Mouse (Mus musculus) cerebellum, adult 11 months (tissue): ENCODE measurements at regions not wholly inside any gene's neighbourhood (a gene's known extent, or its start where the extent isn't known, plus 50 kb on each side); places are given as distances from the start of the nearest gene placed in this dataset.

ENCODE experiments used
- DNase-seq: peaks from one replicate; pipeline ENCODE4 v3.0.0; 2022

DNA sequence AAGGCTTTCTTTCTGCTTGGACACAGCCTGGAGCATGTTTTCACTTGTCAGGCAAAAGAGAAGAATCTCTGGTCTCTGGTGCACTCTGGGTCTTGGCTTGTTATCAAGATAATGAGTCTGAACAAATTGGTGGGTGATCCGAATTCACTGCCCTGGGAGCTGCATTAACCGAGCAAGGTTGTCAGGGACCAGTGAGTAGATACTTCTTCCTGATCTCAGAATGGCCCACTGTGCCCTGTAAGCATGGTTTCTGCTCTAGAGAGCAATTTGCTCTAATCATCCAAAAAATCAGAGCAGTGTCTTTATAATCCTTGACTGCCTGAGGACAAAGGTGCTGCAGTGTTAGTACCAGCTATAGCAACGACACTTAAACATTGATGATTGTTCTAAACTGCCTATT is 97.2 kb upstream of the 1500015O10Rik start:
- no peak for DNase-seq

DNA sequence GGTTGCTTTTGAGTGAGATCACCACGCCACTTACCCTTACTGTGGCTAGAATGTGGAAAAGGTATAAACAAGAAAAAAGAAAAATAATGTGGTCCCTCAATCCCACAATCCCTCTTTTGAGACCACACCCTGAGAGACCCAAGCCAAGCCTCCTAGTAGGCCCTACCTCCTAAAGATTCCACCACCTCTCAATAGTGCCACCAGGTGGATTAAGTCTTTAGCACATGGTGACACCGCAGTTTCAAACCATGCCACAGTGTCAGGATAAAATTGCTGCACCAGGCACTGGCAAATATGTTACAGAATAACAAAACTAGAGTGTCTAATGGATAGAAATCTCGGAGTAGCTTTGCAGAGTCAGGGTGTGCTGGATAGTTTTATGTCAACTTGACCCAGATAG is 94.7 kb upstream of the 1500015O10Rik start:
- peak; percentile 14 for DNase-seq

DNA sequence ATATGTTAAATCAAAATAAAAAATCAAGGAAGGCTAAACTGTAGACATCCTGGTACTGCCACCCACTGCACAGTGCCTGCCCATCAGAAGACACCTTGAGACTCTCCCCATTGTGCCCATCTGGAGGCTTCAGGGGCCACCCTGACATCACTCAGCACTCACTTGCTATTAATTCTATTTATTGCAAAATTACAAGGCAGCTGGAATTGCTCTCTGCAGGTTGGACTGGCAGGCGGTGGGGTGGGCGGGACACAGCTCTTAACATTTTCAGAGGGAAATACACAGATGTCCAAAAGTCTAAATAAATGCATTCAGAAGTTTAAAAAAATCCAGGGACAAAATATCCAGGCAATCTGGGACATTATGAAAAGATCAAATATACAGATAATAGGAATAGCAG is 92.4 kb upstream of the 1500015O10Rik start:
- no peak for DNase-seq

DNA sequence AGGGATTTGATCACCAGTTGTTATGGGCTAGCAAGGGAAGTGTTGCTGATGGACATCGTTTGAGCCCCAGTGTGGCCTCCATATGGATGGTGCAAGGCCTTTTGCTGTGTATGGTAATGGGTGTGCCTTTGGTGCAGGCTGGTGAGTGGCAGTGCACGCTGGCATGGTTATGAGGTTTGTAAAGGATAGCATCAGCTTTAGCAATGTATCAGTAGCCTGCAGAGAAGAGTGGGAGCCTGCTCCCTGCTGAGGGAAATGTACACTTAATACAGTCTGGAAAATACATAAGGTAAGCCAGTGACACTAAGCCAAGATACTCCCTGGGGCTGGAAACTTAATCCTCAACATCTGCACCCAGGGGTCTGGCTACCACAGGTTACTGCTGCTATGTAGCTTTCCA is 58.4 kb upstream of the 1500015O10Rik start:
- no peak for DNase-seq
